Mouse (Mus musculus): ENCODE measurements around the gene Unkl.

The Unkl gene

DNA sequence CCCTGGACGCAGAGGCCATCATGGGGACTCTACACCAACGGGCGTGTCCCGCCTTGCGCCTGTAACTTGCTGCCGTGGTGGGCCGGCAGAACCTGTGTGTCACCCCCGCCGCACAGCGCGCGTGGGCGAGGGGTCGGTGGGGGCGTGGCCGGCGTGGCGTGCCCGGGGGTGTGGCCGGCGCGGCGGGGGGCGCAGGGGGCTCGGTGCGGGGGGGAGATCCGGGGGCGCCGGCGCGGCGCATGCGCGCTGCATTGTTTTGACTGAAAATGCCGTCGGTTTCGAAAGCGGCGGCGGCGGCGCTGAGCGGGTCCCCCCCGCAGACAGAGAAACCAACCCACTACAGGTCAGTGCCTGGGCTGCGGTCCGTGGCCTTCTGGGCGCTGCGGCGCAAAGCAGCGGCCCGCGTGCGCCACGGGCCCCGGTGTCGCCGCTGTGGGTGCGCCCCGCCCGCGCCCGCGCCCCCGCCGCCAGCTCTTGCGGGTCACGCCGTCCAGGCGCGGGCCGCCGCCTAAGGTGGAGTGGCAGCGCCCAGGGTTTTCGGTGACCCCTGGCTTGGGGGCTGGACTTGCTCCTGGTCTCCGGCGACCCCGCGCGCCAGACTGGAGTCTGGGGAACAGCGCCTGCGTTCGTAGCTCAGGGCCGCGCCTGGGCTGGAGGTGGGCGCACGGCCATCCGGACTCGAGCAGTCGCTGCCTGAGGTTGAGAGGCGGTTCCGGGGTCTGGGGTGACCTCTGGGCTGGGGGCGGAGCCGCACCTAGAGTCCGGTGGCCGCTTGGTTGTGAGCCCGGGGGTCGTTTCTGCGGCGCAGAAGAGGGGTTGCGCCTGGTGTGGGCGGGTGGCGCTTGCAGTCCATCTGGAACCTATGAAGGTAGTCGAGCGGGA lies at the start of gene Unkl:
Unkl (plus strand) TSS at position 248 of the 882 bp plus-strand sequence.
- in situ Hi-C loops (cut with MboI, MseI) = loop anchor here (10.0 kb wide), 1 partner anchor 1756 kb away; the partner anchor contains the start of gene Syngap1

DNA sequence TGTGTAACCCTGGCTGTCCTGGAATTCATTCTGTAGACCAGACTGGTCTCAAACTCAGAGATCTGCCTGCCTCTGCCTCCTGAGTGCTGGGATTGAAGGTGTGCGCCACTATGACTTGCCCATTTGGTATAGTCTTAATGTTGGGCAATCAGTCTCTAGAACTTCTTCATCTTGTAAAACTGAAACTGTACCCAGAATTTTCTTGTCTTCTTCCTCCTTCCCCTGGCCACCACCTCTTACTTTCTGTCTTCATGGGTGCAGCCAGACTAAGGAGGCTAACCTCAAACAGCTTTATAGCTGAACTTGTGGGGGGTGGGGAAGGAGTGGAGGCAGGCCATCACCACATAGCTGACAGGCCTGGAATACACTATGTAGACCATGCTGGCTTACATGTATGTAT lies 49.4 kb upstream of the Unkl start:
- in situ Hi-C loops (cut with MboI, MseI) = no loop called here

DNA sequence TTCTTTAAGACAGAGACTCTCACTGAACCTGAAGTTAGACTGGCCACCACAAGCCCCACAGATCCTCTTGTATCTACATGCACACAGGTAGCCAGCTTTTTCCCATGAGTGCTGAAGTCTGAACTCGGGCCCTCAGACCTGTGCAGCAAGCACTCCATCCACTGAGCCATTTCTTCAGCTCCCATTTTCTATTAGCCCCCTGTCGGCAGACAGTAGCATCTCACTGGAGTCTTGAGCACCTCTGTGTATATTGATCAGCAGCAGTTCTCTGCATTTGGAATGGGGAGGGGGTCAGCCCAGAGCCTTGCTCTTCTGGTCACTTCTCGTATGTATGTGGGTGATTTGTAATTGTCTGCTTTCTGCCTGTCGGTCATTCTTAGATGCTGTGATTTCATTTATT lies 48.2 kb upstream of the Unkl start:
- in situ Hi-C loops (cut with MboI, MseI) = no loop called here

DNA sequence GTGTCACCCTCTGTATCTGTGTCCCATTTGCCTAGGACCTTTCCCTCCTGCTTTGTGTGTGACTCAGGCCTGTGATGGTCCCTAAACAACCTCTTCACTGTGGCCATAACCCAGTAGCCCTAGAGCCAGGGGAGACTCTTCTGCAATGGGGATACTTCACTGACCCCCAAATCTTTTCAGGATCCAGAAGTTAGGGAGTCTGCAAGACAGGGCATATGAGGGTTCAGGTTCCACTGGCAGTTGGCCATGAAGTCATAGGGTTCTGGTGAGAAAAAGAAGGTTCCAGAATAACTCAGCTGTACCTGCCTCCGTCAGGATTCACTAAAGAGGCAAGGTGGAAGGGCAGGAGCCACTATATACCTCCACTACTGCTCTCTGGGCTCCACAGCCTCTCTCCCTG lies 26.0 kb upstream of the Unkl start, which contains the start of gene Ccdc154:
Ccdc154 (plus strand) TSS at position 301 of the 400 bp plus-strand sequence.
- in situ Hi-C loops (cut with MboI, MseI) = no loop called here

DNA sequence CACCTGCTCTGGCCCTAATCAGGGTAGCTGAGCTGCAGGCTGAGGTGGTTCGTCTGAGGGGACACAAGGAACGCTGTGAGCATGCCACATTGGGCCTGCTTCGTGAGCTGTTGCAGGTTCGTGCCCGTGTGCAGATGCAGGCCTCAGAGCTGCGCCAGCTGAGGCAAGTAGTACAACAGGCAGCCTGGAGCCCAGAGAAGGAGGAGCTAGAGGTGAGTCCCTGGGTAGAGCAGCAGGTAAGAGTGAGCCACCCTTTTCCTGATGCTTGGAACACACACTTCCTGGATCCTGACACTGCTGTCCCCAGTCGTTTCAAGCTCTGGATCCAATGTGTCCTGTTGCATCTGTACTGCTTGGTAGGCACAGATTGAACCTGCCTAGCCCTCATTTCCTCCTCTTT lies 24.8 kb upstream of the Unkl start:
- in situ Hi-C loops (cut with MboI, MseI) = no loop called here

DNA sequence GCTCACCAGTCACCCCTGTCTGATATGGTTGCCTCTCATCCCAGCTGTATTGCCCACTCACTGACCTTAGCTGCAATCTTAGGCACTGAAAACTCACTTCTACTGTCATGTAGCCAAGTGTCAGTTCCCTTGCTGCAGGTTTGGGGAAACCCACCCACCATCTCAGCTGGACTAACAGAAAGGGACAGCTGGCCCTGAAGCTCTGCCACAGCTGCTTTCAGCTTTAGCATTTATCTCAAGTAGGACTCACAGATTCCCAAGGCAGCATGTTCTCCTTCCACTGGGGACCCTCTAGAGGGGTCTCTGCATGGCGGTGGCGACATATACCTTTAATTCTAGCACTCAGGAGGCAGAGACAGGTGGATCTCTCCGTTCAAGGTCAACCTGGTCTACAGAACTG lies 23.4 kb upstream of the Unkl start:
- in situ Hi-C loops (cut with MboI, MseI) = no loop called here

DNA sequence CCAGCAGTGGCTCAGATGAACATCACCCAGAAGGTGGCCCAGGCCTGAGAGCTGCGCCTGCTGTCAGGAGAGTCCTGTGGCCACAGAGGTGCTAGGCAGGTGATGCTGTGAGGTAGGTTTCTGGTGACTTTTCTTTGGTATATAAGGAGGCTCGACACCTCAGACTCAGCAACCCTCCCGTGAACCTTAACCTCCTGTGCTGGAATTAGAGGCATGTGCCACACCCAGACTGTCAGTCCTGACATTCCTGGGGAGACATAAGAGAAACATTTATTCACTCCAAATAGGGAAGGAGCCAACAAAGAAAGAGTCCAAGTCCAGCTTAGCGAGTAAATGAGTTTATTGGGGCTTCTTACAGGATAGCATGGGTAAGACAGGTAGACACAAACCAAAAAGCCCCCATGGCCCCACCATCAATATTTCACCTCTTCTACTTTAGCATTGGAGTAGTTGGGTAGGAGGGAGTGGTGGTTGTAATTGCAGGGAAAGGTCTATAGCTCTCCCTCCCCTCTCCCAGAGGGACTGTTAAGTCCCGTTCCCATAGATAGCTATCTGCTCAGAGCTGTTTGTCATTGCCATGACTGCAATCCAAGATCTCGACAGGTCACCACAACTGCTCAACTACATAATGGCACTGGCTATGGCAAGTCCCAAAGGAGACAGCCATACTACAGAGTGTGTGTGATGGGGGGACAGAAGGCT lies 22.1 kb upstream of the Unkl start:
- in situ Hi-C loops (cut with MboI, MseI) = no loop called here

DNA sequence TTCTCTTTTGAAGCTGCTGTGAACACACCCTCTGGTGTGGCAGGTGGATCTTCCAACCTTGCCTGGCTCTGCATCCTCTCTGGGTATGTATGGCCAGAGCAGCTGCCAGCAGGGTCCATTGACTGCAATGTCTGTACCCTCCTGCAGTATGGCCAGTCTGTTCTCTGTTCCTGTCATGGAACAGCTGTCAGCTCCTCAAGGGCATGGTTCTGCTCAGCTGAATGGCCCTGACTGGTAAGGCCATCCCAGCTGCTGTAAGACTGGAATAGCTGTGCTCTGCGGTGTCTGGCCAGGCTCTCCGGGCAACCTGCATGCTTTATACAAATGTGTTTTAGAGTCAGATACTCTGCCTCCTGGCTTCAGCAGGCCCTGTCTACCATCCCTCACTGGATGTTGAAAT lies 18.5 kb upstream of the Unkl start:
- in situ Hi-C loops (cut with MboI, MseI) = no loop called here

DNA sequence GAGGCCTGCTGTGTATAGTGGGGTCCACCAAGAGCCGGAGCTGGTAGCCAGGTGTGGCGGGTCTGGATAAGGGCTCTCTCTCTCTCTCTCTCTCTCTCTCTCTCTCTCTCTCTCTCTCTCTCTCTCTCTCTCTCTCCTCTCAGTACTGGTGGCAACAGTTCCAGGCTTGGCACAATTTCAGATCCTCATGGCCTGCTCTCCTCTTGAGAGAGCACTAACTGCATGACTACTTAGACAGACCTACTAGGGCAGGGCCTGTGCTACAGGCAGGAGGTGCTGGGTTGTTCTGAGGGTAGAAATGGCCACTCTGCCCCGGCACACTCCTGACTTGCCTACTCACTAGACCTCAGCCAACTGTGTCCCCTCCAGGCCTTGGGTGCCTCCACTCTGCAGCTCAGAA lies 15.6 kb upstream of the Unkl start:
- in situ Hi-C loops (cut with MboI, MseI) = no loop called here

DNA sequence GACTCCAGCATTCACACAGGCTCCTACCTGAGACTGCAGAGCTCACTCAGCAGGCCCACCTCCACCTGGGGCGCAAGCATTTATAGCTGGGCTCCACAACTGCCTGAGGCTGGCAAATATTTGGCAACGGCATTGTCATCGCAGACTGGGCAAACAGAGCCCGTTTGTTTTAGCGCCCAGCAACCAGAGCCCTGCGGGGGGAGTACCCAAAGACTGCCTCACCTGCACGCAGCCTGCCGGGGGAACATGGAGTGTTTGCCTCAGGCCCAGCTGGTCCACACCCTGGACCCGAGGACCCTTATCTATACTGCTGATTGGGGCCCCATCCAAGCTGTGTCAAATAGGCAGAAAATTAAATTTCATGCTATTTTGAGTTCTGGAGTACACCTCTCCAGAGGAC lies 12.8 kb upstream of the Unkl start, which contains the start of gene Gm38655:
Gm38655 (minus strand) TSS at position 61 of the 400 bp plus-strand sequence.
- in situ Hi-C loops (cut with MboI, MseI) = no loop called here

DNA sequence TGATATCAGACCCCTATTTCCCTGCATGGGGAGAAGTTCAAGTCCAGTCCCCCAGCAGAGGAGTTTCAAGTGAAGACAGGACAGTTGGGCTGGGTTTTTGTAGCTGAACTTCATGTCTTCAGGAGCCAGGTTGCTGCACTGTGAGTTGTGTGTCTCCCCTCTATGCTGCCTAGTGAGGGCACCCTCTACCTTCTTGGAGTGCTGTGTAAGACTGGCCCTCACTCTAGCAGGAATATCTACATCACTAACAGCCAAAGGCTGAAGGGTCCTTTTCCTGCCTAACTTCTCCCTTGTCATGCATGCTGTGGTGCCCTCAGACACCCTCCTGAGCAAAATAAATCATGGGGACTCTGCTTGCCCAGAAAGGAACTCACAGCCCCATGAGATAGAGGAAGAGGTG lies 5.0 kb upstream of the Unkl start:
- in situ Hi-C loops (cut with MboI, MseI) = loop anchor here (5.0 to 10.0 kb wide), 2 partner anchors 94 to 1762 kb away; partner anchors contain the start of gene Syngap1

DNA sequence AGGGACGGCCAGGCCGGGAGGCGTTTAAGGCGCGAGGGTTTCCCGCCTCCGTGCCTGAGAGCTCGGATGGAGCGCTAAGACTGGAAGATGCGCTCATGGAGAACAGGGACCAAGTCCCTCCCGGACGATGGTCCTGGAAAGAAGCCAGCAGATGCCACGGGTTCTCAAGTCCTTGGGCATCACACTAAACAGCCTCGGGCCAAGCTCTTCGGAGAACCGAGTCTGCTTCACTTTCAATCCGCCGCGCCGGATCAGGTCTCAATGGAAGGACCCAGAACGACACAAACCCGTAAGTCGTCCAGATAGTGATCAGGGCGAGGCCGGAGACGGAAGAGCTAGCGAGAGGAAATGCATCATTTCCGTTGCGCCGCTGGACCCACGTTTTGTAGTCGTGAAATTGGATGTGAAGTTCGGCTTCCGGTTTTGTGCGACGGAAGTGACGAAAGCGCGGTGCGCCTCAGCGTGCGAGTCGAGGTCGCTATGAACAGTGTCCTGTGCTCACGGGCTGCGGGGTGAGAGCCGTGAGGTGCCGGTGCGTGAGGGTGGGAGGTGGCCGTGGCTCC lies 4.0 kb upstream of the Unkl start, which contains the start of gene BC003965:
BC003965 (plus strand) TSS at position 426 of the 563 bp plus-strand sequence.
- in situ Hi-C loops (cut with MboI, MseI) = loop anchor here (5.0 to 10.0 kb wide), 2 partner anchors 93 to 1761 kb away; partner anchors contain the start of gene Syngap1

DNA sequence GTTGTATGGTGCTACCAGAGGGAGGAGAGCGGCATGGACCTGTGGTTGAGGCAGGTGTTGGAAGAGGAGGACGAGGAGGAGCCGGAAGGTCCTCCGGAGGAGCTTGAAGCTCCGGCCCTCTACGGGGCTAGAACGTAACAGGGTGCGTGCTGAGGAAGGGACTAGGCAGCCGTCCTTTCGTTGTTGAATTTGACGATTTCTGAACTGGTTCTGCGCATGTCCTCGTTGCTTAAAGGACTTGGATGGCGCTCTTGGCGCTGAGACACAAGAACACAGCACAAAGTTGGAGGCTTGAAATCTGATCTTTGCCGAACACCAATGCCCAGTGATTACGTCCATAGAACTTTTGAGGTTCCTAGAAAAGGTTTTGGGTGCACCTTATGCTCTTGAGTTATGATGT lies 3.2 kb upstream of the Unkl start:
- in situ Hi-C loops (cut with MboI, MseI) = loop anchor here (5.0 to 10.0 kb wide), 2 partner anchors 92 to 1760 kb away; partner anchors contain the start of gene Syngap1

DNA sequence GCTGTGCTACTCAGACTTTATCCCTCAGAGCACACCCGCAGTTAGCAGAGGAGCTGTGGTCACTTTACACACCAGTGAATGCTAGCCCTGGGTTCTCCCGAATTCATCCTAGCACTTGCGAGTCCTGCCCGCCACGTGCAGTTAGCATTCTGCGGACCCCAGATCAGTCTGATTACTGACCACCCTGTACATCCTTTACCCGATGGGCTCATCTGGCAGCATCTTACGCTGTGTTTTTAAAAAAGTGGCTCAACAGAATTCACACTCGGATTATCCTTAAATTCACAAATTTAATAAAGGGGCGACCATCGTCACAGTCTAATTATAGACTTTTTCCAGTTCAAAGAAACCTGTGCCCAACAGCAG lies 430 bp upstream of the Unkl start:
- in situ Hi-C loops (cut with MboI, MseI) = loop anchor here (10.0 kb wide), 1 partner anchor 1757 kb away; the partner anchor contains the start of gene Syngap1

DNA sequence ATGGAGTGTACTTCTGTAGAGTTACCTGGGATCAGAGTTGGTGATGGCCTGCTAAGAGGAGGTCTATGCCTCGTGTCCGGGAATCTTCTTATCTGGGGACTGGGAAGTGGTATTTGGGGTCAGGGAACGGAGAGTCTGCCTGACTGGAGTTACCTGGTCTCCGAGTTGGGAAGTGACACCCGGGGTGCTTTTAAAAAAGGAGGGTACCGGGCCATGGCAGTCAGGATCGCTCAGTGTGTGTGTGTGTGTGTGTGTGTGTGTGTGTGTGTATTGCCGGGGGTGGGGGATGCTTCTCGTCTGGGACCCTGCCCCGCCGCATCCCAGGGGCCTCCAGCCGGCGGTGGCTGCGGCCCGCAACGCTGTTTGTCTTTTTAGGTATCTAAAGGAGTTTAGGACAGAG lies 894 bp downstream of the Unkl start:
- in situ Hi-C loops (cut with MboI, MseI) = loop anchor here (10.0 kb wide), 1 partner anchor 1756 kb away; the partner anchor contains the start of gene Syngap1

DNA sequence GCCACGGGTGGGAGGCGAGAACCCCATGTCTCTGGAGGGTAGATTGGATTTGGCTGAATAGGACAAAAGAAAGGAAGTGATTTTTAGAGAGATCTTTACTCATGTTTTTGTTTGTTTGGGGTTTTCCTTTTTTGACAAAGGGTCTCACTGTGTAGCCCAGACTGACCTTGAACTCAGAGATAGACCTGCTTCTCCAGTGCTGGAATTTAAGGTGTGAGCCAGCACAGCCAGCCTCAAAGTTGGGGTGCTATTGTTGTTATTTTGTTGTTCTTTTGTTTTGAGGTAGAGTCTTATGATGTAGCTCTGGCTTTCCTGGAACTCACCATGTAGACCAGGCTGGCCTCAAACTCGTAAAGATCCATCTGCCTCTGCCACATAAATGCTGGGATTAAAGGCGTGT lies 14.2 kb downstream of the Unkl start:
- in situ Hi-C loops (cut with MboI, MseI) = no loop called here

DNA sequence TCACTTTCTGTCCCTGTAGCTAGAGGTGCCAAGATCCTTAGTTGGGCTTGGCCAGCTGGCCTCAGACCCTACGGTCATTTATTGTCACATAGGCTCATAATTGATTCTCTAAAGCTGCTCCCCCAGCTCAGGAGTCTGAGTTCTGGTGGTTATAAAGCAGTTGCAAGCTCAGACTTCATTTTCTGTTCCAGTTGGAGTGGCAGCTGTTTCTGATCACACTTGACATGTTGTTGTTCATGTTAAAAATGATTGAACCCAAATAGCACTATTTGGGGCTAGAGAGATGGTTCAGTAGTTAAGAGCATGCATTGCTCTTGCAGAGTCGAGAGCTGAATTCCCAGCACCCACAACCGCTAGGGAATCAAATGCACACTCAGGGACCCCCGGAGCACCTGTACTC lies 21.8 kb downstream of the Unkl start:
- in situ Hi-C loops (cut with MboI, MseI) = no loop called here

DNA sequence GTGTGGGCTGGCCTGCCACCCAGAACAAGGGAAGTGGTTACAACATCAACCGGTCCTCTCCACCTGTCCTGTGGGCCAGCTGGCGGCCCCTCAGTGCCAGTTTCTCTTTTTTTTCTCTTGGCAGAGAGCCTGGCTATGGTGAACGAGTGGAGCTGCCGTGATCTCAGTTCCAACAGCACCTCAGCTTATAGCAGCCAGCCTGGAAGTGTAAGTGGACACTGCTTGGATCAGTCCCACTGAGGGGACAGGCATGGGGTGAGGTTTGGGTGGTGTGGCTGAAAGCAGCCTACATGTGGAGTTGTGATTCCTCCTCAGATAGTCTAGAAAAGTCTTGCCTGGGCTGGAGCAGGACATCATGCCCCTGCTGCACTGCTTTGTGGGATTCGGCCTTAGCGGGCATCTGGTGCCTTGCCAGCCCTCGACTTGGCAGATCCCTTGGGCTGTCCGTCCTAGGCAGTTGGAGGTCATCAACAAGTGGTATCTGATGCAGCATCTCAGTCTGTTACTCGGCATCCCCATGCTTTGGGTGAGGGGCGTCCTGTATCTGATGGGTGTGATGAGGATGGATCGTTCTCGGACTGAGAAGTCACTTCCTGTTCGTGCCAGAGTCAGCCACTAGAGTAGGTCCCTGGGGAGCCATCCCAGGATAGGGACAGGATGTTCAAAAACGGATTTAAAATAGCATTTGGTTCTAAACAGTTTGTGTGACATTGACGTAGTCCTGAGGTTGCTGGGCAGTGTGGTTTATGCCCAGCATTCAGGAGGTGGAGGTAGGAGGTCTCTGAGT lies 22.7 kb downstream of the Unkl start:
- in situ Hi-C loops (cut with MboI, MseI) = no loop called here

DNA sequence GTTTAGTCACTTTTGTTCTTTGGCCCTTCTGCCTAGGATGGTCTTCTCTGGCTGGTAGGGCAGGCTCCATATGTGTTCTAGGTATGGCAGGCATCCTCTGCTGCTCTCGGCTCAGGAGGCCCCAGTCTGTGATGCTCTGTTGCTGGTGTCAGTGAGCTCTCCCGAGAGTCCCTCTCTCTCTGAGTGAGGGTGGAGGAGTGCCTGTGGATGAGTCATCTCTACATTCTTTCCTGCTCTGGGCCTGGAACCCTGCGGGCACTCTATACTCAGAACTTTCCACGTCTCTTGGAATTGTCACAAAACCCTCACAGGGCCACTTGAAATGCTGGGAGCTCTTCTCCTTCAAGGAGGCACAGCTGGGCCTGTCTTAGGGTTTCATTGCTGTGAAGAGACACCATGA lies 23.5 kb downstream of the Unkl start:
- in situ Hi-C loops (cut with MboI, MseI) = no loop called here

DNA sequence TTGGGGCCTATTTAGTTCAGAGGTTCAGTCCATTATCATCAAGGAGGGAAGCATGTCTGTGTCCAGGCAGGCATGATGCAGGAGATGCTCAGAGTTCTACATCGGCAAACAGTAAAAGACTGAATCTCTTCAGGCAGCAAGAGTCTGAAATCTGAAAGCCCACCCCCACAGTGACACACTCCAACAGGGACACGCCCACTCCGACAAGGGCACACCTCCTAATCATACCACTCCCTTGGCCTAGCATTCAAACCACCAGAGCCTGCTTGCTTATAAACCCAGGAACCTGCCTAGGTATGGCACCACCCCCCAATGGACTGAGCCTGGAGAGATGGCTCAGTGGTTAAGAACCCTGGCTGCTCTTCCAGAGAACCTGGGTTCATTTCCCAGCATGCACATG lies 27.2 kb downstream of the Unkl start:
- in situ Hi-C loops (cut with MboI, MseI) = no loop called here

DNA sequence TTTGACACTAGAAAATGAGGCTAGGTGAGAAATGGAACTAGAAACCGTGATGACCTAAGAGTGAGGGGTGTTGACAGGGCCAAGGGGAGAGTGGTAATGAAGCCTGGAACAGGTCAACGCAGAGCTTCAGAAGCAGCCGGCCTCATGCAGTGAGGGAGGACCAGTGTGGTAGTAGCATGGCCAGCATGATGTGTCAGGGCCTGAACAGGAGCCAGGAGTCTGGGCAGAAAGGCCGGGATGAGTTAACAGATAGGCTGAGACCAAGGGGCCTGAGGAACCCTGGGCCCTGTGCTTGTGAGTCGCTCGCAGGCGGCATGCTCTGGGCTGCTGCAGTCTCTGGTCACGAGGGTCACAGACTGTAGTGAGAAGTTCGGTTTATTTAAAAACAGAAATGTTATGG lies 30.8 kb downstream of the Unkl start:
- in situ Hi-C loops (cut with MboI, MseI) = no loop called here

All from T-helper 1 cell (primary cell).